In the genomic region with DNA sequence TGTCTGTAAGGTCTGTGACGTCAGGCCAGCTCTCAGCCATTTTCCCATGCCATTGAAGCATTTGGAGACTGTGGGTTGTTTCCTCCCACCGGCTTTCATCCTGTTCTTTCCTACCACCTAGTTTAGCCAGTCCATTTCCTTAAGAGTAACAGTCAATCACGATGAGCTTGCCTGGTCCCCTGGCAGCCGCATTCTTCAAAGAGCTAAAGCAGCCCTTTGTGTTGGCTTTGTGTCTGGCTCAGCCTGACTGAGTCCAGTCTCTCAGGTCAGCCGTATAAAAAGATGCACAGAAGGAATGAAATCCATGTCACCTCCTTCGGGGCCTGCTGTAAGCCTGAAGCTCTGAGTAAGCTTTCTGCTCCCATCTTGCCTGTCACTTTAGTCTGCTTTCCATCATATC, we compare ENCODE assay signal across 39 mouse cellular contexts. TPM values are rescaled to one million over a fixed set of nuclear protein-coding genes. Genes with fewer than 3 reads are reported as not detected.
DNase-seq lines count a peak whose midpoint lies in the region; ATAC-seq and TF ChIP-seq lines count a peak whose summit lies in the region.
"Had no signal": no experiment of that assay in that cellular context is flagged by ENCODE, and none has a peak within 500 bp of the region (broad histone marks: within the 10 kb centered on the region; RNA-seq: fewer than 3 reads in every experiment).

No protein-coding gene starts in this region.

- WGBS in hindbrain, embryonic 10.5 days, result 23% methylated on average over 6 of the region's 6 CpGs
- WGBS in hindbrain, embryonic 13.5 days, result 18% methylated on average over 6 of the region's 6 CpGs
- 16% methylated on average over 6 of the region's 6 CpGs for WGBS in midbrain, embryonic 10.5 days
- 11% methylated on average over 6 of the region's 6 CpGs for WGBS in midbrain, embryonic 15.5 days
- WGBS in limb, embryonic 10.5 days, result 40% methylated on average over 6 of the region's 6 CpGs
- WGBS in midbrain, postnatal 0 days, result 13% methylated on average over 6 of the region's 6 CpGs

- H3K4me1 ChIP-seq in hindbrain, embryonic 10.5 days (replicated peaks), result peaks cover 30% of the 10 kb centered on the region
- H3K4me1 ChIP-seq in hindbrain, embryonic 13.5 days (replicated peaks), result peaks cover 15% of the 10 kb centered on the region; the same call in 1 of the 2 replicates
- peaks cover 42% of the 10 kb centered on the region for H3K4me1 ChIP-seq in midbrain, embryonic 10.5 days
- peaks cover 6% of the 10 kb centered on the region; the same call in 1 of the 2 replicates for H3K4me1 ChIP-seq in midbrain, embryonic 15.5 days
- H3K4me1 ChIP-seq in limb, embryonic 10.5 days, result peaks cover 54% of the 10 kb centered on the region
- H3K4me1 ChIP-seq in midbrain, postnatal 0 days (ENCODE audit: insufficient read depth, low read length), result peaks cover 3% of the 10 kb centered on the region; the same call in 1 of the 2 replicates
- H3K4me1 ChIP-seq: forebrain, embryonic 15.5 days had no signal

- no peak overlapping the region for H3K9ac ChIP-seq in hindbrain, embryonic 13.5 days
- no peak overlapping the region for H3K9ac ChIP-seq in midbrain, embryonic 15.5 days
- no peak overlapping the region for H3K9ac ChIP-seq in midbrain, postnatal 0 days (replicated peaks; ENCODE audit: low read length, poor library complexity, severe bottlenecking)
- H3K9ac ChIP-seq: forebrain, embryonic 15.5 days; heart, embryonic 15.5 days; limb, embryonic 15.5 days; liver, embryonic 13.5 days; neural tube, embryonic 15.5 days had no signal

- H3K36me3 ChIP-seq in hindbrain, embryonic 10.5 days, result no peaks in the 10 kb centered on the region
- no peaks in the 10 kb centered on the region for H3K36me3 ChIP-seq in hindbrain, embryonic 13.5 days
- no peaks in the 10 kb centered on the region for H3K36me3 ChIP-seq in midbrain, embryonic 10.5 days
- no peaks in the 10 kb centered on the region for H3K36me3 ChIP-seq in midbrain, embryonic 15.5 days (replicated peaks)
- no peaks in the 10 kb centered on the region for H3K36me3 ChIP-seq in limb, embryonic 10.5 days
- H3K36me3 ChIP-seq in midbrain, postnatal 0 days (ENCODE audit: insufficient read depth, low read length), result no peaks in the 10 kb centered on the region
- H3K36me3 ChIP-seq: forebrain, embryonic 15.5 days; heart, embryonic 10.5 days; heart, embryonic 15.5 days; limb, embryonic 15.5 days; liver, embryonic 13.5 days; neural tube, embryonic 15.5 days had no signal

- H3K27me3 ChIP-seq in hindbrain, embryonic 10.5 days (ENCODE audit: insufficient read depth, poor library complexity, severe bottlenecking), result no peaks in the 10 kb centered on the region
- no peaks in the 10 kb centered on the region for H3K27me3 ChIP-seq in hindbrain, embryonic 13.5 days
- H3K27me3 ChIP-seq in midbrain, embryonic 10.5 days (ENCODE audit: low read depth, poor library complexity, severe bottlenecking), result peaks cover 10% of the 10 kb centered on the region; the same call in 1 of the 2 replicates
- H3K27me3 ChIP-seq in midbrain, embryonic 15.5 days (replicated peaks), result no peaks in the 10 kb centered on the region
- no peaks in the 10 kb centered on the region for H3K27me3 ChIP-seq in limb, embryonic 10.5 days (ENCODE audit: low read depth, poor library complexity, severe bottlenecking)
- H3K27me3 ChIP-seq in midbrain, postnatal 0 days (ENCODE audit: insufficient read depth, low read length), result no peaks in the 10 kb centered on the region
- H3K27me3 ChIP-seq: forebrain, embryonic 15.5 days; heart, embryonic 15.5 days; limb, embryonic 15.5 days; neural tube, embryonic 15.5 days had no signal

- ATAC-seq in hindbrain, embryonic 13.5 days (ENCODE audit: low FRiP score), result no peak
- ATAC-seq in midbrain, embryonic 15.5 days (replicated peaks), result no peak; the same call in 1 of the 2 replicates
- no peak for ATAC-seq in midbrain, postnatal 0 days (ENCODE audit: low FRiP score)
- ATAC-seq: CD4-positive, CD25-positive, alpha-beta regulatory T cell, adult 4 months; forebrain, embryonic 15.5 days; hindbrain, embryonic 16.5 days; intestine, embryonic 16.5 days; lung, postnatal 0 days had no signal

- TF ChIP-seq CTCF in midbrain, postnatal 0 days (IDR thresholded peaks at IDR 0.05), result no peak

- H3K9me3 ChIP-seq in hindbrain, embryonic 10.5 days, result no peaks in the 10 kb centered on the region
- no peaks in the 10 kb centered on the region for H3K9me3 ChIP-seq in hindbrain, embryonic 13.5 days
- no peaks in the 10 kb centered on the region for H3K9me3 ChIP-seq in midbrain, embryonic 10.5 days (replicated peaks)
- no peaks in the 10 kb centered on the region for H3K9me3 ChIP-seq in midbrain, embryonic 15.5 days
- H3K9me3 ChIP-seq in limb, embryonic 10.5 days (replicated peaks), result no peaks in the 10 kb centered on the region
- H3K9me3 ChIP-seq in midbrain, postnatal 0 days (ENCODE audit: low read length), result no peaks in the 10 kb centered on the region
- H3K9me3 ChIP-seq: forebrain, embryonic 15.5 days; heart, embryonic 10.5 days; heart, embryonic 15.5 days; limb, embryonic 15.5 days; liver, embryonic 13.5 days; neural tube, embryonic 15.5 days had no signal

- peak overlapping the region; percentile 50; the same call in 1 of the 2 replicates for H3K27ac ChIP-seq in hindbrain, embryonic 10.5 days
- no peak overlapping the region for H3K27ac ChIP-seq in hindbrain, embryonic 13.5 days
- peak overlapping the region; percentile 63 for H3K27ac ChIP-seq in midbrain, embryonic 10.5 days (replicated peaks)
- no peak overlapping the region for H3K27ac ChIP-seq in midbrain, embryonic 15.5 days
- 0 out of 2 replicates have a peak overlapping the region, but pooled peaks have one; percentile 25 for H3K27ac ChIP-seq in limb, embryonic 10.5 days
- H3K27ac ChIP-seq in midbrain, postnatal 0 days (ENCODE audit: low read depth, low read length), result 0 out of 2 replicates have a peak overlapping the region, but pooled peaks have one; percentile 6
- H3K27ac ChIP-seq: forebrain, embryonic 15.5 days; heart, embryonic 10.5 days; heart, embryonic 15.5 days; kidney, postnatal 0 days; limb, embryonic 15.5 days; liver, embryonic 13.5 days; neural tube, embryonic 15.5 days had no signal

- no peak for DNase-seq in hindbrain, embryonic 10.5 days (ENCODE audit: low spot score)
- DNase-seq in midbrain, embryonic 10.5 days (ENCODE audit: low spot score), result peak; percentile 50
- DNase-seq in limb, embryonic 10.5 days (ENCODE audit: low spot score), result no peak
- DNase-seq in midbrain, postnatal 0 days (ENCODE audit: low spot score), result no peak
- no peak for DNase-seq in right cerebral cortex, postnatal 10 days (ENCODE audit: low spot score in 2 of 2)
- no peak for DNase-seq in urinary bladder, postnatal 14 days (ENCODE audit: low spot score)
- DNase-seq: adrenal gland, postnatal 36 days; cerebellum, adult 8-10 months; cerebellum, postnatal 25 days; gastrocnemius, postnatal 25 days; heart, adult 11 months; layer of hippocampus, postnatal 36 days; left cerebral cortex, postnatal 4 days; liver, embryonic 13.5 days; lung, adult 18-20 months; lung, postnatal 4 days; right cerebral cortex, adult 18-20 months; right cerebral cortex, postnatal 4 days; thymus, adult 2 months; thymus, postnatal 36 days had no signal

- no peak overlapping the region for H3K4me2 ChIP-seq in hindbrain, embryonic 13.5 days
- no peak overlapping the region for H3K4me2 ChIP-seq in midbrain, embryonic 15.5 days
- H3K4me2 ChIP-seq in midbrain, postnatal 0 days (ENCODE audit: low read depth, low read length, poor library complexity, severe bottlenecking), result no peak overlapping the region
- H3K4me2 ChIP-seq: forebrain, embryonic 15.5 days; heart, embryonic 15.5 days; limb, embryonic 15.5 days; liver, embryonic 13.5 days; neural tube, embryonic 15.5 days had no signal

- no peak overlapping the region for H3K4me3 ChIP-seq in hindbrain, embryonic 10.5 days
- no peak overlapping the region for H3K4me3 ChIP-seq in hindbrain, embryonic 13.5 days
- no peak overlapping the region for H3K4me3 ChIP-seq in midbrain, embryonic 10.5 days
- no peak overlapping the region for H3K4me3 ChIP-seq in midbrain, embryonic 15.5 days
- no peak overlapping the region for H3K4me3 ChIP-seq in limb, embryonic 10.5 days
- H3K4me3 ChIP-seq in midbrain, postnatal 0 days (ENCODE audit: low read depth, low read length), result no peak overlapping the region
- H3K4me3 ChIP-seq: erythroblast, embryonic 14.5 days; forebrain, embryonic 15.5 days; heart, embryonic 10.5 days; heart, embryonic 15.5 days; limb, embryonic 15.5 days; liver, embryonic 13.5 days; neural tube, embryonic 15.5 days had no signal

RNA-seq across cellular contexts. Expression of gene Glrp1, which starts 37.6 kb away (rescaled TPM):
- polyA plus RNA-seq in hindbrain, embryonic 10.5 days (2016; fragmentation: Nextera tagmentation; extraction: Ambion mirVana), result not detected in 2 replicates
- polyA plus RNA-seq in hindbrain, embryonic 13.5 days (2015; fragmentation: Nextera tagmentation; extraction: Ambion mirVana), result not detected in 2 replicates
- not detected in 2 replicates for polyA plus RNA-seq in midbrain, embryonic 10.5 days (2016; fragmentation: Nextera tagmentation; extraction: Ambion mirVana)
- polyA plus RNA-seq in midbrain, embryonic 15.5 days (2015; fragmentation: Nextera tagmentation; extraction: Ambion mirVana), result not detected in 2 replicates
- polyA plus RNA-seq in limb, embryonic 10.5 days (2016; fragmentation: Nextera tagmentation; extraction: Ambion mirVana), result not detected in 2 replicates
- total RNA-seq in midbrain, postnatal 0 days (2014; rRNA removed), result not detected in 2 replicates
- 0.07 TPM in 1 of 2 replicates, not detected in the other for polyA plus RNA-seq in midbrain, postnatal 0 days (2015; fragmentation: Nextera tagmentation; extraction: Ambion mirVana)
- total RNA-seq: adrenal gland, adult 18-20 months; adrenal gland, postnatal 36 days; gastrocnemius, adult 18-20 months; gastrocnemius, postnatal 25 days; heart, postnatal 25 days; layer of hippocampus, postnatal 36 days; left cerebral cortex, postnatal 4 days had no signal
- polyA plus RNA-seq: CD4-positive, CD25-positive, alpha-beta regulatory T cell, adult 4 months; embryonic facial prominence, embryonic 14.5 days; erythroblast, embryonic 14.5 days; forebrain, embryonic 15.5 days; heart, embryonic 10.5 days; hindbrain, embryonic 16.5 days; intestine, embryonic 16.5 days; large intestine, adult 2 months; limb, embryonic 15.5 days; neural tube, embryonic 15.5 days; spleen, adult 2 months had no signal

Comparison
In these comparisons a context has a peak if more than half of its experiments do, and no peak if none do; other contexts are left out.
1. H3K27ac ChIP-seq: peak in hindbrain, embryonic 10.5 days (single experiment), midbrain, embryonic 10.5 days (single experiment), limb, embryonic 10.5 days (single experiment) and midbrain, postnatal 0 days (single experiment); none in hindbrain, embryonic 13.5 days (single experiment) and midbrain, embryonic 15.5 days (single experiment).